Mouse (Mus musculus): ENCODE results near the gene Ank2. TPM values are rescaled to one million over a fixed set of nuclear protein-coding genes. Genes with fewer than 3 reads are reported as not detected.
A peak's percentile ranks its signal among the peaks of the same experiment; 100 is the strongest.

The Ank2 gene
- polyA plus RNA-seq, 1 experiment from 2014 or later = 204 TPM

DNA sequence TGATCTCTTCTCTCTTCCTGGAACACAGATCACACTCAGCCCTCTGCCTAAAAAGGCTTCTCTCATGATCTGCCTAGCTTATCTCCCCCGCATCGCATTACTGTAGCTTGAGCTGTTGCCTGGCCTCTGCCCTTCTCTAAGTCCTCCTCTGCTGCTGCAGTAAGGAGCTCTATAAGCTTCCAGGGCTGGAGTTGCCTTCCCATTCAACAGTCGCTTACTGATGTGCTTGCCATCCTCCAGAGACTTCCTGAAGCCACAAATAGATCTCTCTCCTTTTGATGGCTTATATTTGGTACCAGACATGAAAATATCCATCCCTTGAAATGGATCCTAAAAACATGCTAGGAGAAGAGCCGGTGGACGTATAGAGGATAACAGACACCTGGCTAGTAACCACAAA is 290.3 kb downstream of the Ank2 start:
- H3K9ac ChIP-seq = no peak overlapping the region
- ATAC-seq (ENCODE audit: low FRiP score) = no peak

DNA sequence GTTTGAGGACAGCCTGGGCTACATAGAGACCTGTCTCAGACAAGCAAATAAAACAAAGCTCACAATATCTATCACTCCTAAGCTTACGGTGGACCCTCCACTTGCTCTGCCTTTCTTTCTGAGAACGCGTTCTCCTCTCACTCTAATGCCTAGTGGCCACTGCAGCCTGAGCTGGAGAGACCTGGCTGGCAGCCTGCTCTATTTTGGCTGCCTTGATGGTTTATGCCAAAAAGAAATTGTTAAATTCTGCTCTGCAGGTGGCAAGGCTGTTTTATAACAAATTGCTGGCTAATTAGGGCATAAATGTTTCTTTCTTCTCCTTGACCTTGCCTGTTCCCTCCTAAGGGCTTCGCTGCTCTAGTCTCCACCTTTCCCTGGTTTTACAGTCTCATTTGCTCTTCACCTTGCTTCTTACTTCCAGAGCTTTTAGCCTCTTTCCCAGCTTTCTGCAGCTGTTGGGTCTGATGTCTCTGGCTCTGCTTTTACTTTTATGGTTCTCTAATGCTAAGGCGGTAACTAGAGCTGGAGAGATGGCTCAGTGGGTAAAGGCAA is 293.2 kb downstream of the Ank2 start:
- Histone ChIP-seq H3K36me3 (replicated peaks; ENCODE audit: control insufficient read depth, insufficient read depth) (no peaks in the 10 kb centered on the region), H3K27ac (peak overlapping the region; percentile 57), H3K4me2 (replicated peaks) (no peak overlapping the region), H3K9me3 (ENCODE audit: control insufficient read depth, low read length) (no peaks in the 10 kb centered on the region), H3K9ac (no peak overlapping the region), H3K27me3 (ENCODE audit: control insufficient read depth, insufficient read depth, low read length) (no peaks in the 10 kb centered on the region), H3K4me3 (replicated peaks; ENCODE audit: low read length) (no peak overlapping the region), H3K4me1 (replicated peaks; ENCODE audit: control insufficient read depth, insufficient read depth, low read length) (no peaks in the 10 kb centered on the region; the same call in 1 of the 2 replicates)
- DNase-seq (ENCODE audit: low spot score) (no peak), ATAC-seq (ENCODE audit: low FRiP score) (no peak)
- WGBS = 89% methylated on average over 5 of the region's 5 CpGs

More for the DNA sequence above, 290.3 kb downstream of the Ank2 start:
- Histone ChIP-seq H3K4me3 (replicated peaks; ENCODE audit: low read length) (no peak overlapping the region), H3K9me3 (ENCODE audit: control insufficient read depth, low read length) (no peaks in the 10 kb centered on the region), H3K4me2 (replicated peaks) (no peak overlapping the region), H3K27me3 (ENCODE audit: control insufficient read depth, insufficient read depth, low read length) (no peaks in the 10 kb centered on the region), H3K36me3 (replicated peaks; ENCODE audit: control insufficient read depth, insufficient read depth) (no peaks in the 10 kb centered on the region), H3K27ac (no peak overlapping the region), H3K4me1 (replicated peaks; ENCODE audit: control insufficient read depth, insufficient read depth, low read length) (peaks cover 6% of the 10 kb centered on the region; the same call in 1 of the 2 replicates)
- 93% methylated on average over 5 of the region's 5 CpGs for WGBS
- DNase-seq (ENCODE audit: low spot score) = no peak

DNA sequence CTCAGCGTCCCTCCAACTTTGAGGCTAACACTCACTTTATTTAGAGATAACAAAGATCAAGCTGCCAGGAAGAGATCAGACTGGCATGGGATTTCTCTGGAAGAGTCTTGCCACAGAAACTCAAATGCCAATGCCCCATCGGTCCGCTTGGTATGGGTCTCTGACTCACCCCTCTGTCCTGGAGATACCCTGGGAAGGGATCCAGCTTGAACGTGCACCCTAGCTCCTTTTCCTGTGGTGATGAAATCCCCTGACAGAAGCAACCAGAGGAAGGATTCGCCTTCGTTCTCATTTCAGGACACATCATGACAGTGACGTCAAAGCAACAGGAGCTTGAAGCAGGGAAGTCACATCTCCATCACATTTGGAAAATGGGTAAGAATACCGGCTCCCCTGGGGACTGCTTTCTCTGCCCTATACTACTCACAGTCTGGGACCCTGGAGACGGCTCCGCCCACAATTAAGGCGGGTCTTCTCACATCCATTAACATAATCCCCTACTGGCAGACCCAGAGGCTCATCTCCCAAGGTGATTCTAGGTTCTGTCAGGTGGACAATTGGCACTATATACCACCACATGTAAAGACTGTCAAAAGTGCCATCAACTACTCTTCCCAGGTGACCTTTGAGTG is 296.6 kb downstream of the Ank2 start:
- Histone ChIP-seq H3K9ac (no peak overlapping the region), H3K36me3 (replicated peaks; ENCODE audit: control insufficient read depth, insufficient read depth) (no peaks in the 10 kb centered on the region), H3K4me1 (replicated peaks; ENCODE audit: control insufficient read depth, insufficient read depth, low read length) (no peaks in the 10 kb centered on the region; the same call in 1 of the 2 replicates), H3K27ac (no peak overlapping the region), H3K9me3 (ENCODE audit: control insufficient read depth, low read length) (no peaks in the 10 kb centered on the region), H3K27me3 (ENCODE audit: control insufficient read depth, insufficient read depth, low read length) (no peaks in the 10 kb centered on the region), H3K4me3 (replicated peaks; ENCODE audit: low read length) (no peak overlapping the region), H3K4me2 (replicated peaks) (no peak overlapping the region)
- 48% methylated on average over 11 of the region's 11 CpGs for WGBS
- ATAC-seq (ENCODE audit: low FRiP score) = no peak
- no peak for DNase-seq (ENCODE audit: low spot score)

DNA sequence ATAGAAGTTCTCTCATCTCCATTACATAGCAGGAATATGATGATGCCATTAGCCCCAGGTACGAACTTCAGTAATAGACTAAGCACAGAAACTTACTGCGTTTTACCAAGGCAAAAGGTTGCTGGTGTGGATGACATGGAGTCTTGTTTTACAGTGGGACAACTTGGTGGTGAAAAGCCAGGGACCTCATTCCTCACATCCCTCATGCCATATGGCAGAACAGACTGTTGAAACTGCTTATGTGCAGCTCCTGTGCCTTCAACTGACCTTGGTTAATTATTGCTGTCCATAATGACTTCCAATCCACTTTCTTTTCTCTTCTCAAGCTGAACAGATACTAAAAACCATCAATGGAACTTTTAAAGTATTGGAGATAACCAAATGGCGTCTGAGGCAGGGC is 298.4 kb downstream of the Ank2 start:
- no peaks in the 10 kb centered on the region for H3K4me1 ChIP-seq (replicated peaks; ENCODE audit: control insufficient read depth, insufficient read depth, low read length)
- ATAC-seq (ENCODE audit: low FRiP score) (no peak), DNase-seq (ENCODE audit: low spot score) (no peak)
- no peak overlapping the region for H3K4me3 ChIP-seq (replicated peaks; ENCODE audit: low read length)
- 73% methylated on average over 3 of the region's 3 CpGs for WGBS
- H3K9ac ChIP-seq = no peak overlapping the region
- no peak overlapping the region for H3K4me2 ChIP-seq (replicated peaks)
- H3K27ac ChIP-seq = no peak overlapping the region
- H3K9me3 ChIP-seq (ENCODE audit: control insufficient read depth, low read length) = no peaks in the 10 kb centered on the region
- H3K36me3 ChIP-seq (replicated peaks; ENCODE audit: control insufficient read depth, insufficient read depth) = no peaks in the 10 kb centered on the region
- no peaks in the 10 kb centered on the region for H3K27me3 ChIP-seq (ENCODE audit: control insufficient read depth, insufficient read depth, low read length)

DNA sequence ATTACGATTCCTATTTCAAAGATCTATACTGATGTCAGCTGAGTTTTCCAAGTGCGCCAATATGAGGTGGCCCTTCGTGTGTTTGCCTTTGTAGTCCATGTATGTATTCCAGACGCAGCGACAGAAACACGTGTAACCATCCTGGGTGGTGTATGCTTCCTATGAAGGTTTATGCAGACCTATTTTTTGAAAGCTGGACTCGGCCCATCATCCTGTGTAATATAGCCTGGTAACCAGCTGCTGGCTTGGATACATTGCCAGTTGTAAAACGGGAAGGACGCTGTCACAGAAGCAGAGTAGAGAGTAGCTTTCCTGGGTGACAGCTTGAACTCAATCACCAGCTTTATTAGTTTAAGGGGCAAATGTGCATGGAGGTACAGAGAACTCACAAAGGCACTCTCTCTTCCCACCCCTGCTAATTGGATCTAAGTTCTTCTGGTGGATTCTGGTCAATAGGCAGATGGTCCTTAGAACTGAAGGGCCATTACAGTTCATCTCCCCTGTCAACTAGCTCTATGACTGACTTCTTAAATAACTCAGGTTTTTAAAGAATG is 300.0 kb downstream of the Ank2 start:
- Histone ChIP-seq H3K4me3 (replicated peaks; ENCODE audit: low read length) (no peak overlapping the region), H3K9ac (no peak overlapping the region), H3K27me3 (ENCODE audit: control insufficient read depth, insufficient read depth, low read length) (no peaks in the 10 kb centered on the region), H3K4me2 (replicated peaks) (no peak overlapping the region), H3K9me3 (ENCODE audit: control insufficient read depth, low read length) (no peaks in the 10 kb centered on the region), H3K27ac (no peak overlapping the region), H3K4me1 (replicated peaks; ENCODE audit: control insufficient read depth, insufficient read depth, low read length) (no peaks in the 10 kb centered on the region), H3K36me3 (replicated peaks; ENCODE audit: control insufficient read depth, insufficient read depth) (no peaks in the 10 kb centered on the region)
- 89% methylated on average over 9 of the region's 9 CpGs for WGBS
- no peak for DNase-seq (ENCODE audit: low spot score)
- no peak for ATAC-seq (ENCODE audit: low FRiP score)

DNA sequence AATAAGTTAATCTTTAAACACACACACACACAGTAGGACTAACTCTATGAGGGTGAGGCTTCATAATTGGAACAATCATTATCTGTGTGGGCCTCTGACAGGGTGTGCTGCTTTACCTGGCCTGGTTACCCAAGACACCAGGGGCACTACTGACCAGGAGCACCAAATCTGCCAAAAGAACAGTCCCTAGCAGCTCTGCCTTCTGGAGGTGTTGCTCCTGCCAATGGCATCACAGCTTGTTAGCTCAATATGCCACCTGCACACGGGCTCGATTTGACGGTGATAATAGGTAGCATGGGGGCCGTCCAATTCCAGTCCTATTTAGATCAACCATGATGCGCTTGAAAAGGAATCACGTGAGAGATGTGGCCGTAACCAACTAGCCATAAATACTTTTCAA is 300.5 kb downstream of the Ank2 start:
- 89% methylated on average over 7 of the region's 7 CpGs for WGBS

DNA sequence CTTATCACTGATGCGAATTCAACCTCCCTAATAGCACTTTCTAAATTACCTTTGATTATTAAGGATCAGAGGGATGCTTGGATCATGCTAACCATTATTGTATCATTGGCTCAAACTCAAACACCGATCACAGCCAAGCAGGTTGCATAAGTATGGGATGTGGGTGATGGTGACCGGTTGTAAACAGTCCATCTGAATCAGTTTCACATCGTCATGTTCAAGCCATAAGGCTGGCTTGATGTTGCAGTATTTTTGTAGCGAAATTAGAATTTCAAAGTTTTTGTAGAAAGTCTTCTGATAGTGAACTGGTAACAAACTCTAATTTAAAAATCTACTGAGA is 310.4 kb downstream of the Ank2 start:
- DNase-seq (ENCODE audit: low spot score) (no peak), ATAC-seq (ENCODE audit: low FRiP score) (no peak)
- no peaks in the 10 kb centered on the region for H3K27me3 ChIP-seq (ENCODE audit: control insufficient read depth, insufficient read depth, low read length)
- no peak overlapping the region for H3K9ac ChIP-seq
- no peak overlapping the region for H3K4me2 ChIP-seq (replicated peaks)
- no peak overlapping the region for H3K27ac ChIP-seq
- WGBS = 89% methylated on average over 5 of the region's 5 CpGs
- H3K4me1 ChIP-seq (replicated peaks; ENCODE audit: control insufficient read depth, insufficient read depth, low read length) = peaks cover 5% of the 10 kb centered on the region; the same call in 1 of the 2 replicates
- no peak overlapping the region for H3K4me3 ChIP-seq (replicated peaks; ENCODE audit: low read length)
- no peaks in the 10 kb centered on the region for H3K9me3 ChIP-seq (ENCODE audit: control insufficient read depth, low read length)
- no peaks in the 10 kb centered on the region for H3K36me3 ChIP-seq (replicated peaks; ENCODE audit: control insufficient read depth, insufficient read depth)

More for the DNA sequence above, 300.5 kb downstream of the Ank2 start:
- Histone ChIP-seq H3K36me3 (replicated peaks; ENCODE audit: control insufficient read depth, insufficient read depth) (no peaks in the 10 kb centered on the region), H3K4me1 (replicated peaks; ENCODE audit: control insufficient read depth, insufficient read depth, low read length) (no peaks in the 10 kb centered on the region), H3K9me3 (ENCODE audit: control insufficient read depth, low read length) (no peaks in the 10 kb centered on the region), H3K27ac (no peak overlapping the region), H3K4me2 (replicated peaks) (no peak overlapping the region), H3K27me3 (ENCODE audit: control insufficient read depth, insufficient read depth, low read length) (no peaks in the 10 kb centered on the region), H3K9ac (no peak overlapping the region), H3K4me3 (replicated peaks; ENCODE audit: low read length) (no peak overlapping the region)
- ATAC-seq (ENCODE audit: low FRiP score) = no peak
- DNase-seq (ENCODE audit: low spot score) = no peak

DNA sequence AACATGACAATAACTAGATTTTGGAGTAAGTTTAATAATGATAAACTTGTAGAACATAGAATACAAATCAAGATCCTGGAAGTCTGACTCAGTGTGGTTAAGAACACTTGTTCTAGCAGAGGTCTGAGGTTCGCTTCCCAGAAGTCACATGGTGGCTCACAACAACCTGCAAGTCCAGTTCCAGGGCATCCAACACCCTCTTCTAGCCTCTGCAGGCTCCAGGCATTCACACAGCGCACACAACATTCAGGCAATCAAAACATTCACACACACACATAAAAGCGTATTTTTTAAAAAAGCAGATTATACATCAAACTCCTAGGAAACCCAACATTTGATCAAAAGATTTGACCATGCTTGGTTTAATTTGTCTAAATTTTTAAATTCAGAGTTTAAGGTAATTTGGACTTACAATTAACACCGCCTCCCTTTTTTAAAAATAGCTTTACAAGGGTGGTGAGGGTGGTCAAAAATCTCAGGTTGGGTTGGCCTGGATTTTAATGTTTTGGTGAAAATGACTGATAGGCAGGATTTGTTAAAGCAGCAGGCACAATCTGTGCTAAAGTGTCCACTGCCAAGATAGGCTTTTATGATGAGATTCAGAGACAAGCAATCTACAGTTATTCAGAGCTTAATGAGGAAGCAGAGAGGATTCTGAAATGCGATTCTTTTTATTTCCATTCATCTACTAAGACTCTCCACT is 310.9 kb downstream of the Ank2 start:
- no peaks in the 10 kb centered on the region for H3K36me3 ChIP-seq (replicated peaks; ENCODE audit: control insufficient read depth, insufficient read depth)
- no peaks in the 10 kb centered on the region for H3K27me3 ChIP-seq (ENCODE audit: control insufficient read depth, insufficient read depth, low read length)
- peaks cover 5% of the 10 kb centered on the region; the same call in 1 of the 2 replicates for H3K4me1 ChIP-seq (replicated peaks; ENCODE audit: control insufficient read depth, insufficient read depth, low read length)
- WGBS = 96% methylated on average over 5 of the region's 5 CpGs
- H3K27ac ChIP-seq = no peak overlapping the region
- H3K4me3 ChIP-seq (replicated peaks; ENCODE audit: low read length) = no peak overlapping the region
- DNase-seq (ENCODE audit: low spot score) = no peak
- no peak overlapping the region for H3K4me2 ChIP-seq (replicated peaks)
- ATAC-seq (ENCODE audit: low FRiP score) = no peak
- H3K9me3 ChIP-seq (ENCODE audit: control insufficient read depth, low read length) = no peaks in the 10 kb centered on the region
- no peak overlapping the region for H3K9ac ChIP-seq

DNA sequence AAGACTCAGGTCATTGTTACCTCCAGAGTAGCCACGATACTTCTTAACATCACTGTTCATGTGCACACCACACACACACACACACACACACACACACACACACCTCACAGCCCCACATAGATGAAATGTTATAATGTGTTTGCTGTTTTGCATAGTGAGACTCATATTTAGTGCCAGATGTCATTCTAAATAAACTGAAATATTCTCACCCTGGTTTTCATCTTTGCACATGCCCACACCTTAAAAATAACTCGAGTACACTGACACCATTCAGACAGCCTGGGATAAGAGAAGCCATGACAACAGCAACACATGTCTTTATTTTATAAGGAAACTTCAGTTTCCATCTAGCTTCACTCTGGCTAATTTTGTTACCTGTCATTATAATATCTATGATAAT is 312.1 kb downstream of the Ank2 start:
- Histone ChIP-seq H3K4me2 (replicated peaks) (no peak overlapping the region), H3K4me1 (replicated peaks; ENCODE audit: control insufficient read depth, insufficient read depth, low read length) (peaks cover 5% of the 10 kb centered on the region; the same call in 1 of the 2 replicates), H3K27me3 (ENCODE audit: control insufficient read depth, insufficient read depth, low read length) (no peaks in the 10 kb centered on the region), H3K9ac (no peak overlapping the region), H3K36me3 (replicated peaks; ENCODE audit: control insufficient read depth, insufficient read depth) (no peaks in the 10 kb centered on the region), H3K27ac (no peak overlapping the region), H3K4me3 (replicated peaks; ENCODE audit: low read length) (no peak overlapping the region), H3K9me3 (ENCODE audit: control insufficient read depth, low read length) (no peaks in the 10 kb centered on the region)
- WGBS = 88% methylated on average over 2 of the region's 2 CpGs
- no peak for ATAC-seq (ENCODE audit: low FRiP score)
- DNase-seq (ENCODE audit: low spot score) = no peak
